Mouse (Mus musculus) olfactory bulb, adult 2 months (tissue): ENCODE data around the gene Elovl2.

ENCODE experiments used
- CTCF ChIP-seq: fragments of 200-500 bp; IDR thresholded peaks from 2 replicates; pipeline ENCODE4 v1.5.1; 2012; ENCODE audit warnings: low read depth, mild to moderate bottlenecking, low read length, moderate library complexity; ENCODE audit not compliant: insufficient read depth
- POLR2A ChIP-seq: fragments of 200-500 bp; IDR thresholded peaks from 2 replicates; pipeline ENCODE4 v1.6.1; 2012; ENCODE audit warnings: mild to moderate bottlenecking, low read depth, low read length, moderate library complexity; ENCODE audit not compliant: insufficient read depth

- TF ChIP-seq POLR2A (no peak), CTCF (no peak)
Measured at GRCm38 (mm10) chr13:41200861-41201260, 19.3 kb downstream of the Elovl2 start.
